Mouse (Mus musculus): ENCODE measurements around the gene Ccdc181.

DNA sequence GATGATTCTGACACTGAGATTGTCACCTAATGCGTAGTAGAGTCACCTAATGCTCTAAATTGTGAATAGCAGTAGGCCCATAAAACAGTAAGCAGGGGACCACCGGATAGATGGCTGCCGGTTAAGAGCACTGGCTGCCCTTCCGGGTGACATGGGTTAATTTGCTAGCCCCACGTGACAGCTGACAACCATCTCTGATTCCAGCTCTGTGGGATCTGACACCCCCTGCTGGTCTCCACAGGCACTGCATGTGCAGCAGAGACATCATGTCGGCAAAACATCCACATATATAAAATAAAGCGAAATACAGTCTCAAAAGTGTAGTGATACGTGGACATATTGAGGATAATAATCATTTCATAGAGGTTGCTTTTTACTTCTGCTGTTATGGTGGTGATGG, 39.9 kb downstream of the Ccdc181 start:
- TF ChIP-seq ETS1 (conservative IDR thresholded peaks at IDR 0.05; ENCODE audit: low read depth, low read length) (no peak), TCF12 (IDR thresholded peaks at IDR 0.05; ENCODE audit: low read depth, low read length) (no peak), USF2 (conservative IDR thresholded peaks at IDR 0.05; ENCODE audit: low read depth, low read length) (no peak), MAZ (IDR thresholded peaks at IDR 0.05; ENCODE audit: low read depth, low read length) (no peak), CTCF (conservative IDR thresholded peaks at IDR 0.05 in 1 of 2, IDR thresholded peaks at IDR 0.05 in 1 of 2; ENCODE audit: low read depth in 2 of 2, low read length in 2 of 2) (peak; percentile 53 to 76; a peak in 3 of 4 replicates), TBP (conservative IDR thresholded peaks at IDR 0.05; ENCODE audit: low read depth, low read length) (no peak), MEF2A (IDR thresholded peaks at IDR 0.05; ENCODE audit: borderline replicate concordance, low read depth, low read length) (no peak)

Data from CH12.LX (cell line).